Comparison of ENCODE assay signal across 8 mouse cellular contexts in the genomic region with DNA sequence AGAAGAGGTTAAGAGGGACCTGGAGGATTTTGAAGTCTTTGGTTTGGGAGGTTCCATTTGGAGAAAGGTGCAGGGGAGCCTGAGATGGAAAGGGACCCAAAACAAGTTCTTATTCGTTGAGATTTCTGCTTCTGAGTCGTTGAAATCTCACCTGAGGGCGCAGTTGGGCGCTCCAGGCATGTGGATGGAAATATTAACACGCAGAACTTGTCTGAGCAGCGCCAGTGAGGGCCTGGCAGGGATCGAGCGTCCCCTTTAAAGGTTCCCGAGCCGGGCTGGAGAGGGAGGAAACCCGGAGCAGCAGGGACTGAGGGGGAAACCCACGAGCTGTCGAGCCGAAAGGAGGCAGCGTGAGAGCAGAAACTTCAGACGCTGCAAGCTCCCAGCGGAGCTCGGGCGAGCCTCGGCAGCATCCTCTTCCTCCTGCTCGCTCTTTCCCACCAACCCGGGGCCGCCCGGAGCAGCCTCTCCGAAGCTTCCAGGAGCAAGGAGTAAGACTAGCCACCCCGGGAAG.
DNase-seq lines count a peak whose midpoint lies in the region; ATAC-seq lines count a peak whose summit lies in the region.

No protein-coding gene starts in this region.

- ATAC-seq in embryonic facial prominence, embryonic 11.5 days (replicated peaks; ENCODE audit: insufficient number of reproducible peaks, low FRiP score, low TSS enrichment, low read depth): peak; percentile 90
- peak; percentile 90 for ATAC-seq in midbrain, embryonic 13.5 days
- peak; percentile 90 for ATAC-seq in stomach, embryonic 16.5 days (ENCODE audit: insufficient read depth, low FRiP score)

- no peaks in the 10 kb centered on the region for H3K36me3 ChIP-seq in embryonic facial prominence, embryonic 11.5 days (replicated peaks; ENCODE audit: control insufficient read depth, insufficient read depth, low read depth, low read length)
- H3K36me3 ChIP-seq in limb, embryonic 10.5 days: peaks cover 8% of the 10 kb centered on the region; the same call in 1 of the 2 replicates
- H3K36me3 ChIP-seq in midbrain, embryonic 13.5 days: no peaks in the 10 kb centered on the region
- no peaks in the 10 kb centered on the region for H3K36me3 ChIP-seq in stomach, embryonic 16.5 days (ENCODE audit: control insufficient read depth, insufficient read depth, low read length)

- under 1% methylated on average over 23 of the region's 26 CpGs for WGBS in embryonic facial prominence, embryonic 11.5 days
- under 1% methylated on average over 26 of the region's 26 CpGs for WGBS in limb, embryonic 10.5 days
- WGBS in midbrain, embryonic 13.5 days: under 1% methylated on average over 26 of the region's 26 CpGs
- 0% methylated on average over 26 of the region's 26 CpGs for WGBS in stomach, embryonic 16.5 days

- H3K4me1 ChIP-seq in embryonic facial prominence, embryonic 11.5 days (ENCODE audit: control insufficient read depth, insufficient read depth, low read length): no peaks in the 10 kb centered on the region
- H3K4me1 ChIP-seq in limb, embryonic 10.5 days: peaks cover 32% of the 10 kb centered on the region
- H3K4me1 ChIP-seq in midbrain, embryonic 13.5 days (replicated peaks): peaks cover 36% of the 10 kb centered on the region
- no peaks in the 10 kb centered on the region for H3K4me1 ChIP-seq in stomach, embryonic 16.5 days (ENCODE audit: control insufficient read depth, insufficient read depth, low read length)

- H3K4me3 ChIP-seq in embryonic facial prominence, embryonic 11.5 days (ENCODE audit: low read depth, low read length): peak overlapping the region; percentile 90
- H3K4me3 ChIP-seq in limb, embryonic 10.5 days: peak overlapping the region; percentile 92
- peak overlapping the region; percentile 76 for H3K4me3 ChIP-seq in midbrain, embryonic 13.5 days (replicated peaks)
- peak overlapping the region; percentile 85 for H3K4me3 ChIP-seq in stomach, embryonic 16.5 days (replicated peaks; ENCODE audit: low read length)

- H3K9ac ChIP-seq in embryonic facial prominence, embryonic 11.5 days (replicated peaks; ENCODE audit: low read length): peak overlapping the region; percentile 89
- peak overlapping the region; percentile 83 for H3K9ac ChIP-seq in midbrain, embryonic 13.5 days (replicated peaks)
- H3K9ac ChIP-seq in stomach, embryonic 16.5 days (ENCODE audit: low read length): peak overlapping the region; percentile 83

- peak overlapping the region; percentile 46 for H3K4me2 ChIP-seq in embryonic facial prominence, embryonic 11.5 days (ENCODE audit: low read depth, low read length)
- H3K4me2 ChIP-seq in midbrain, embryonic 13.5 days (replicated peaks): peak overlapping the region; percentile 71
- H3K4me2 ChIP-seq in stomach, embryonic 16.5 days (ENCODE audit: low read depth, low read length): peak overlapping the region; percentile 79

- no peaks in the 10 kb centered on the region for H3K9me3 ChIP-seq in embryonic facial prominence, embryonic 11.5 days (replicated peaks; ENCODE audit: control insufficient read depth, low read length)
- no peaks in the 10 kb centered on the region for H3K9me3 ChIP-seq in limb, embryonic 10.5 days (replicated peaks)
- H3K9me3 ChIP-seq in midbrain, embryonic 13.5 days: no peaks in the 10 kb centered on the region
- no peaks in the 10 kb centered on the region for H3K9me3 ChIP-seq in stomach, embryonic 16.5 days (replicated peaks; ENCODE audit: control insufficient read depth, low read length)

- peak; percentile 31 to 63 for DNase-seq in adrenal gland, postnatal 4 days (ENCODE audit: low spot score in 2 of 2)
- peak; percentile 92 for DNase-seq in embryonic facial prominence, embryonic 11.5 days (ENCODE audit: low spot score)
- DNase-seq in heart, adult 18-20 months: peak; percentile 59 to 68
- DNase-seq in kidney, adult 11 months: peak; percentile 11
- DNase-seq in limb, embryonic 10.5 days (ENCODE audit: low spot score): peak; percentile 91
- no peak for DNase-seq in c-Kit-positive CD71-positive TER-119-positive erythroid progenitor cells, embryonic 14.5 days (ENCODE audit: low spot score)

- H3K27me3 ChIP-seq in embryonic facial prominence, embryonic 11.5 days (ENCODE audit: control insufficient read depth, insufficient read depth, low read length): no peaks in the 10 kb centered on the region
- no peaks in the 10 kb centered on the region for H3K27me3 ChIP-seq in limb, embryonic 10.5 days (ENCODE audit: low read depth, poor library complexity, severe bottlenecking)
- H3K27me3 ChIP-seq in midbrain, embryonic 13.5 days: no peaks in the 10 kb centered on the region
- H3K27me3 ChIP-seq in stomach, embryonic 16.5 days (ENCODE audit: control insufficient read depth, insufficient read depth, low read length): no peaks in the 10 kb centered on the region

- peak overlapping the region; percentile 94 for H3K27ac ChIP-seq in embryonic facial prominence, embryonic 11.5 days (replicated peaks; ENCODE audit: low read depth, low read length)
- H3K27ac ChIP-seq in limb, embryonic 10.5 days: peak overlapping the region; percentile 97
- peak overlapping the region; percentile 91 for H3K27ac ChIP-seq in midbrain, embryonic 13.5 days
- H3K27ac ChIP-seq in stomach, embryonic 16.5 days (ENCODE audit: low read length): peak overlapping the region; percentile 99
